Mouse (Mus musculus): ENCODE results near the gene Mapkap1. TPM values are rescaled to one million over a fixed set of nuclear protein-coding genes. Genes with fewer than 3 reads are reported as not detected.
"Not testable (repeated sequence)": the region's sequence is repeated elsewhere in the genome, so short reads cannot be mapped to it uniquely, and the experiment has no call there.

Mapkap1 gene
- total and polyA plus RNA-seq, 2 experiments from 2014 or later, result 60.3 to 87.6 TPM

- H3K4me3 ChIP-seq (ENCODE audit: low read depth, low read length), result no peak overlapping the region
- no peak overlapping the region for H3K4me2 ChIP-seq (ENCODE audit: low read depth, low read length)
- TF ChIP-seq CTCF (IDR thresholded peaks at IDR 0.05; ENCODE audit: low read depth) (no peak), EP300 (IDR thresholded peaks at IDR 0.05; ENCODE audit: low read depth) (no peak)
- H3K36me3 ChIP-seq (replicated peaks; ENCODE audit: control insufficient read depth, insufficient read depth, low read length), result no peaks in the 10 kb centered on the region
- ATAC-seq (ENCODE audit: insufficient read depth, low read depth) (no peak), DNase-seq (ENCODE audit: low spot score) (no peak)
- H3K9ac ChIP-seq (replicated peaks; ENCODE audit: low read depth, low read length), result no peak overlapping the region
- no peaks in the 10 kb centered on the region for H3K9me3 ChIP-seq (replicated peaks; ENCODE audit: control insufficient read depth, low read length)
- no peaks in the 10 kb centered on the region for H3K4me1 ChIP-seq (ENCODE audit: control insufficient read depth, insufficient read depth)
- no peaks in the 10 kb centered on the region for H3K27me3 ChIP-seq (ENCODE audit: control insufficient read depth, insufficient read depth, low read length)
- WGBS, result 81% methylated on average over 4 of the region's 4 CpGs
- H3K27ac ChIP-seq (ENCODE audit: low read depth), result no peak overlapping the region
Observed at GRCm38 (mm10) chr2:34481401-34481800, 74.8 kb downstream of the Mapkap1 start.

DNA sequence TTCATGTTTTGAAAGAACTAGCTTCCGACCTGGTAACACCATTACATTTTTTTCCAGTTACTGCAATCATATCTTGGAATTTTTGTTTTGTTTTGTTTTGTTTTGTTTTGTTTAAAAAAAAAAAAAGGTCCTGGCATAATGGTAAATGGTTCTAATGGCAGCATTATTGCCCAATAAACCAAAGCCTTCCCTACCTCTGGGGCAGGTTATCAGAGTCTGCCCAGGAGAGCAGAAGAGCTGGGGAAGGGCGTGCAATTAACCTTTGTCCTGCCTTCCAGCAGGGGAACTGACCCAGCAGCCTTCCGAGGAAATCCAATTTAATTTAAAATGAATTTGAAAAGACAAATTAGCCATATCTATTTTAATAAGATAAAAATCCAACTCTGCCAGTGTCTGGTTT lies 75.5 kb downstream of the Mapkap1 start:
- no peaks in the 10 kb centered on the region for H3K36me3 ChIP-seq (replicated peaks; ENCODE audit: control insufficient read depth, insufficient read depth, low read length)
- no peak overlapping the region for H3K4me2 ChIP-seq (ENCODE audit: low read depth, low read length)
- H3K9ac ChIP-seq (replicated peaks; ENCODE audit: low read depth, low read length), result no peak overlapping the region
- H3K4me1 ChIP-seq (ENCODE audit: control insufficient read depth, insufficient read depth), result no peaks in the 10 kb centered on the region
- DNase-seq (ENCODE audit: low spot score) (no peak), ATAC-seq (ENCODE audit: insufficient read depth, low read depth) (no peak)
- H3K27ac ChIP-seq (ENCODE audit: low read depth), result no peak overlapping the region
- no peak overlapping the region for H3K4me3 ChIP-seq (ENCODE audit: low read depth, low read length)
- TF ChIP-seq EP300 (IDR thresholded peaks at IDR 0.05; ENCODE audit: low read depth) (no peak), CTCF (IDR thresholded peaks at IDR 0.05; ENCODE audit: low read depth) (no peak)
- H3K27me3 ChIP-seq (ENCODE audit: control insufficient read depth, insufficient read depth, low read length), result no peaks in the 10 kb centered on the region
- WGBS, result 73% methylated on average over 3 of the region's 3 CpGs
- H3K9me3 ChIP-seq (replicated peaks; ENCODE audit: control insufficient read depth, low read length), result no peaks in the 10 kb centered on the region

GRCm38 (mm10) chr2:34482531-34482930 lies 76.0 kb downstream of the Mapkap1 start:
- no peak for DNase-seq (ENCODE audit: low spot score)
- Histone ChIP-seq H3K9ac (replicated peaks; ENCODE audit: low read depth, low read length) (no peak overlapping the region), H3K27ac (ENCODE audit: low read depth) (no peak overlapping the region), H3K4me2 (ENCODE audit: low read depth, low read length) (no peak overlapping the region), H3K27me3 (ENCODE audit: control insufficient read depth, insufficient read depth, low read length) (no peaks in the 10 kb centered on the region), H3K9me3 (replicated peaks; ENCODE audit: control insufficient read depth, low read length) (no peaks in the 10 kb centered on the region), H3K4me1 (ENCODE audit: control insufficient read depth, insufficient read depth) (no peaks in the 10 kb centered on the region), H3K36me3 (replicated peaks; ENCODE audit: control insufficient read depth, insufficient read depth, low read length) (no peaks in the 10 kb centered on the region), H3K4me3 (ENCODE audit: low read depth, low read length) (no peak overlapping the region)
- 96% methylated on average over 3 of the region's 3 CpGs for WGBS
- no peak for ATAC-seq (ENCODE audit: insufficient read depth, low read depth)
- no peak for TF ChIP-seq EP300 (IDR thresholded peaks at IDR 0.05; ENCODE audit: low read depth)
- no peak for TF ChIP-seq CTCF (IDR thresholded peaks at IDR 0.05; ENCODE audit: low read depth)

DNA sequence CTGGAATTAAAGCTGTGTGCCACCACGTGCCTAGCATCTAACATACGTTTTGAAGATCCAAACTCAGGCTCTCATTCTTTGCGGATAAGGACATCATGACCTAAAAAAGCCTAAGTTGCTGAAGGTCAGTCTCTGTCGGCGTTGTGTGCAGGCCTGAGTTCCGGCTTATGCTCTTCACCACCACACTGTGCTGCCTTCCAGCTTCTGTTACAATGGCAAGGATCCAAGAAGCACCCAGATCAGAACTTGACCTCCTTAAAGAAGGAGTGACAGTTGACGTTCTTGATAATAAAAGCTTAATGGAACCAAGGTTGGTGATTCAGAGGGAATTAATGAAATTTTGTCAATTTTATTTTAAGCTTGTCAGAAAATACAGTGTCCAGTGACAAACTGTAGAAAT lies 80.7 kb downstream of the Mapkap1 start:
- DNase-seq (ENCODE audit: low spot score) (no peak), ATAC-seq (ENCODE audit: insufficient read depth, low read depth) (no peak)
- WGBS, result 61% methylated on average over 7 of the region's 7 CpGs
- no peaks in the 10 kb centered on the region for H3K36me3 ChIP-seq (replicated peaks; ENCODE audit: control insufficient read depth, insufficient read depth, low read length)
- no peak overlapping the region for H3K4me2 ChIP-seq (ENCODE audit: low read depth, low read length)
- TF ChIP-seq EP300 (IDR thresholded peaks at IDR 0.05; ENCODE audit: low read depth) (no peak), CTCF (IDR thresholded peaks at IDR 0.05; ENCODE audit: low read depth) (no peak)
- H3K27me3 ChIP-seq (ENCODE audit: control insufficient read depth, insufficient read depth, low read length), result no peaks in the 10 kb centered on the region
- peaks cover 10% of the 10 kb centered on the region; the same call in 1 of the 2 replicates for H3K4me1 ChIP-seq (ENCODE audit: control insufficient read depth, insufficient read depth)
- no peak overlapping the region for H3K4me3 ChIP-seq (ENCODE audit: low read depth, low read length)
- H3K27ac ChIP-seq (ENCODE audit: low read depth), result 0 out of 2 replicates have a peak overlapping the region, but pooled peaks have one; percentile 25
- no peaks in the 10 kb centered on the region for H3K9me3 ChIP-seq (replicated peaks; ENCODE audit: control insufficient read depth, low read length)
- H3K9ac ChIP-seq (replicated peaks; ENCODE audit: low read depth, low read length), result no peak overlapping the region

DNA sequence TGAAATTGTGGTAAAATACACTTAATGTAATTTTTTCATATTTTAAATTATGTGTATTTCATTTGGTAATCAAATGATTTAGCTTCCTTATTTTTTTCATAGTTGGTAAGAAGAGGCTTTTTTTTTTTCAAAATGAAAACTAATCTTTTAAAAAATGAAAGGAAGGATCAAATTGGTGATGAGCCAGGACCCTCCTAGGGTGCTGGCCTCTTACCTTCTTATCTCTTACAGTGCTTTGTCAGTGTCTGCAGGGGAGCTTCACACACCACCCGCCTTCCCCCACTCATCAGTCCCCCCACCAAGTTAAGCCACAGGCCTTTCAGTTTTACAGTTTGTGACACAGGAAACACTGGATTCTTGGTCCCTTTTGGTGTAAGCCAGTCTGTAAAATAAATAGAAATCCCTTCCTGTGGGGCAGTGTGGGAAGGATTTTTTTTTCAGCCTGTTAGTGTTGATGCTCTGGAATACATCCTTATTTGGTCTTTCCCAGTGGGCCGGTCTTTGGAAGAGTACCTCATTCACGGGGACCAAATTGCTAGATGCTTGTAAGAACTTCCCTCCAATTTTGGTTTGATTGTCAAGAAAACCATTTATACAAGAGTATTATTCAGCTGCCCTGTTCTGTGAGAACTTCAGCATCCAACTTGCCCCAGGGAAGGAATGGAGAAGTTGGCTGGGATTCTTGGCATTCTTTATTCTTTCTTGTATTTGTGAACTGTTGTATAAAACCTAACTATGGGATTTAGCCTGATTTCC lies 97.6 kb downstream of the Mapkap1 start:
- 44% methylated on average over 3 of the region's 3 CpGs for WGBS
- DNase-seq (ENCODE audit: low spot score), result peak; percentile 27
- Histone ChIP-seq H3K4me3 (ENCODE audit: low read depth, low read length) (no peak overlapping the region), H3K9me3 (replicated peaks; ENCODE audit: control insufficient read depth, low read length) (no peaks in the 10 kb centered on the region), H3K27ac (ENCODE audit: low read depth) (peak overlapping the region; percentile 35; the same call in 1 of the 2 replicates), H3K9ac (replicated peaks; ENCODE audit: low read depth, low read length) (no peak overlapping the region), H3K4me1 (ENCODE audit: control insufficient read depth, insufficient read depth) (no peaks in the 10 kb centered on the region), H3K36me3 (replicated peaks; ENCODE audit: control insufficient read depth, insufficient read depth, low read length) (peaks cover 12% of the 10 kb centered on the region), H3K4me2 (ENCODE audit: low read depth, low read length) (no peak overlapping the region), H3K27me3 (ENCODE audit: control insufficient read depth, insufficient read depth, low read length) (no peaks in the 10 kb centered on the region)
- TF ChIP-seq EP300 (IDR thresholded peaks at IDR 0.05; ENCODE audit: low read depth), result no peak
- TF ChIP-seq CTCF (IDR thresholded peaks at IDR 0.05; ENCODE audit: low read depth), result no peak
- no peak for ATAC-seq (ENCODE audit: insufficient read depth, low read depth)

- not testable (repeated sequence) for H3K4me1 ChIP-seq (ENCODE audit: control insufficient read depth, insufficient read depth); H3K4me2 ChIP-seq (ENCODE audit: low read depth, low read length); ATAC-seq (ENCODE audit: insufficient read depth, low read depth); H3K4me3 ChIP-seq (ENCODE audit: low read depth, low read length); H3K9ac ChIP-seq (replicated peaks; ENCODE audit: low read depth, low read length); H3K9me3 ChIP-seq (replicated peaks; ENCODE audit: control insufficient read depth, low read length); DNase-seq (ENCODE audit: low spot score); H3K27me3 ChIP-seq (ENCODE audit: control insufficient read depth, insufficient read depth, low read length); H3K27ac ChIP-seq (ENCODE audit: low read depth); H3K36me3 ChIP-seq (replicated peaks; ENCODE audit: control insufficient read depth, insufficient read depth, low read length)
- WGBS, result 93% methylated on average over 2 of the region's 2 CpGs
Observed at GRCm38 (mm10) chr2:34506162-34506561, 99.6 kb downstream of the Mapkap1 start.
